Mouse (Mus musculus): ENCODE measurements around the gene Rsbn1. TPM values are rescaled to one million over a fixed set of nuclear protein-coding genes. Genes with fewer than 3 reads are reported as not detected.

Gene Rsbn1
- total RNA-seq, 2 experiments from 2014 or later = 15.0 to 16.3 TPM

Other genes with a start within 250 kb of the Rsbn1 start
- 1.9 and 4.0 TPM in 2 replicates for gene Olfml3, start 176.1 kb upstream of the Rsbn1 start, total RNA-seq (2015; ENCODE audit: low replicate concordance)
- gene Olfml3, start 176.1 kb upstream of the Rsbn1 start, total RNA-seq (2017; ENCODE audit: low replicate concordance) = 1.8 and 2.2 TPM in 2 replicates
- gene Gm10964, start 174.8 kb upstream of the Rsbn1 start, total RNA-seq (2015; ENCODE audit: low replicate concordance) = not detected in 2 replicates
- not detected in 2 replicates for gene Gm10964, start 174.8 kb upstream of the Rsbn1 start, total RNA-seq (2017; ENCODE audit: low replicate concordance)
- 491 and 663 TPM in 2 replicates for gene Hipk1, start 122.6 kb upstream of the Rsbn1 start, total RNA-seq (2015; ENCODE audit: low replicate concordance)
- 744 and 752 TPM in 2 replicates for gene Hipk1, start 122.6 kb upstream of the Rsbn1 start, total RNA-seq (2017; ENCODE audit: low replicate concordance)
- gene Dclre1b, start 104.7 kb upstream of the Rsbn1 start, total RNA-seq (2015; ENCODE audit: low replicate concordance) = 22.5 and 24.5 TPM in 2 replicates
- gene Dclre1b, start 104.7 kb upstream of the Rsbn1 start, total RNA-seq (2017; ENCODE audit: low replicate concordance) = 14.1 and 19.1 TPM in 2 replicates
- gene Ap4b1, start 104.6 kb upstream of the Rsbn1 start, total RNA-seq (2015; ENCODE audit: low replicate concordance) = 56.9 and 81.1 TPM in 2 replicates
- gene Ap4b1, start 104.6 kb upstream of the Rsbn1 start, total RNA-seq (2017; ENCODE audit: low replicate concordance) = 82.4 and 103 TPM in 2 replicates
- gene Gm43064, start 104.5 kb upstream of the Rsbn1 start, total RNA-seq (2015; ENCODE audit: low replicate concordance) = 11.5 and 30.2 TPM in 2 replicates
- 4.9 and 28.2 TPM in 2 replicates for gene Gm43064, start 104.5 kb upstream of the Rsbn1 start, total RNA-seq (2017; ENCODE audit: low replicate concordance)
- 26.8 and 28.8 TPM in 2 replicates for gene Bcl2l15, start 81.5 kb upstream of the Rsbn1 start, total RNA-seq (2015; ENCODE audit: low replicate concordance)
- 38.9 and 50.0 TPM in 2 replicates for gene Bcl2l15, start 81.5 kb upstream of the Rsbn1 start, total RNA-seq (2017; ENCODE audit: low replicate concordance)
- 53.4 and 60.0 TPM in 2 replicates for gene Ptpn22, start 54.3 kb upstream of the Rsbn1 start, total RNA-seq (2015; ENCODE audit: low replicate concordance)
- gene Ptpn22, start 54.3 kb upstream of the Rsbn1 start, total RNA-seq (2017; ENCODE audit: low replicate concordance) = 10.7 and 19.7 TPM in 2 replicates
- gene Phtf1, start 54.0 kb downstream of the Rsbn1 start, total RNA-seq (2015; ENCODE audit: low replicate concordance) = 2.7 and 3.7 TPM in 2 replicates
- 5.6 and 21.0 TPM in 2 replicates for gene Phtf1, start 54.0 kb downstream of the Rsbn1 start, total RNA-seq (2017; ENCODE audit: low replicate concordance)

All from erythroblast, adult 5-6 weeks (primary cell).